Mouse (Mus musculus): ENCODE data around the gene Calhm5. TPM values are rescaled to one million over a fixed set of nuclear protein-coding genes. Genes with fewer than 3 reads are reported as not detected.

Gene Calhm5
- 0.04 and 0.05 TPM in 2 replicates for polyA plus RNA-seq (2016; fragmentation: Nextera tagmentation; extraction: Ambion mirVana)

GRCm38 (mm10) chr10:34096418-34096883, at the start of gene Calhm5:
TSS of gene Calhm5 (minus strand) at chr10:34096519.
- H3K27ac ChIP-seq, result peak within 1 kb of the TSS; percentile 37
- 34% methylated on average over 9 of the region's 9 CpGs for WGBS
- no peaks in the 10 kb centered on the region for H3K27me3 ChIP-seq (ENCODE audit: low read depth, poor library complexity, severe bottlenecking)
- H3K4me1 ChIP-seq, result 0 out of 2 replicates have a peak, but pooled peaks cover 2% of the 10 kb centered on the region
- no peak for DNase-seq (ENCODE audit: low spot score)
- H3K36me3 ChIP-seq, result no peaks in the 10 kb centered on the region
- no peaks in the 10 kb centered on the region for H3K9me3 ChIP-seq (replicated peaks)
- peak within 1 kb of the TSS; percentile 11; the same call in 1 of the 2 replicates for H3K4me3 ChIP-seq

GRCm38 (mm10) chr10:34141693-34142092, 45.4 kb upstream of the Calhm5 start:
- Histone ChIP-seq H3K36me3 (no peaks in the 10 kb centered on the region), H3K4me3 (no peak overlapping the region), H3K27ac (no peak overlapping the region), H3K4me1 (no peaks in the 10 kb centered on the region), H3K27me3 (ENCODE audit: low read depth, poor library complexity, severe bottlenecking) (no peaks in the 10 kb centered on the region), H3K9me3 (replicated peaks) (no peaks in the 10 kb centered on the region)
- WGBS, result 94% methylated on average over 2 of the region's 2 CpGs
- no peak for DNase-seq (ENCODE audit: low spot score)

- Histone ChIP-seq H3K9me3 (replicated peaks) (no peaks in the 10 kb centered on the region), H3K4me1 (no peaks in the 10 kb centered on the region), H3K27ac (no peak overlapping the region), H3K27me3 (ENCODE audit: low read depth, poor library complexity, severe bottlenecking) (no peaks in the 10 kb centered on the region), H3K4me3 (no peak overlapping the region), H3K36me3 (no peaks in the 10 kb centered on the region)
- 76% methylated on average over 4 of the region's 4 CpGs for WGBS
- DNase-seq (ENCODE audit: low spot score), result no peak
Measured at GRCm38 (mm10) chr10:34139768-34140167, 43.4 kb upstream of the Calhm5 start.

- Histone ChIP-seq H3K4me3 (no peak overlapping the region), H3K27me3 (ENCODE audit: low read depth, poor library complexity, severe bottlenecking) (no peaks in the 10 kb centered on the region), H3K27ac (no peak overlapping the region), H3K9me3 (replicated peaks) (no peaks in the 10 kb centered on the region), H3K4me1 (no peaks in the 10 kb centered on the region), H3K36me3 (no peaks in the 10 kb centered on the region)
- 74% methylated on average over 6 of the region's 6 CpGs for WGBS
- no peak for DNase-seq (ENCODE audit: low spot score)
Measured at GRCm38 (mm10) chr10:34138027-34138426, 41.7 kb upstream of the Calhm5 start.

- Histone ChIP-seq H3K4me3 (no peak overlapping the region), H3K9me3 (replicated peaks) (no peaks in the 10 kb centered on the region), H3K36me3 (no peaks in the 10 kb centered on the region), H3K27me3 (ENCODE audit: low read depth, poor library complexity, severe bottlenecking) (no peaks in the 10 kb centered on the region), H3K27ac (no peak overlapping the region), H3K4me1 (no peaks in the 10 kb centered on the region)
- WGBS, result 12% methylated on average over 6 of the region's 6 CpGs
- DNase-seq (ENCODE audit: low spot score), result no peak
Measured at GRCm38 (mm10) chr10:34136432-34136831, 40.1 kb upstream of the Calhm5 start.

- 86% methylated on average over 2 of the region's 2 CpGs for WGBS
- Histone ChIP-seq H3K27me3 (ENCODE audit: low read depth, poor library complexity, severe bottlenecking) (no peaks in the 10 kb centered on the region), H3K27ac (no peak overlapping the region), H3K36me3 (no peaks in the 10 kb centered on the region), H3K4me1 (peaks cover 6% of the 10 kb centered on the region), H3K9me3 (replicated peaks) (no peaks in the 10 kb centered on the region), H3K4me3 (no peak overlapping the region)
- DNase-seq (ENCODE audit: low spot score), result no peak
Measured at GRCm38 (mm10) chr10:34131356-34131755, 35.0 kb upstream of the Calhm5 start.

GRCm38 (mm10) chr10:34128391-34128790, 32.1 kb upstream of the Calhm5 start:
- no peaks in the 10 kb centered on the region for H3K27me3 ChIP-seq (ENCODE audit: low read depth, poor library complexity, severe bottlenecking)
- no peaks in the 10 kb centered on the region for H3K9me3 ChIP-seq (replicated peaks)
- whole genome bisulfite sequencing, result 85% methylated on average over 6 of the region's 6 CpGs
- H3K4me1 ChIP-seq, result peaks cover 6% of the 10 kb centered on the region
- H3K36me3 ChIP-seq, result no peaks in the 10 kb centered on the region
- DNase-seq (ENCODE audit: low spot score), result no peak
- no peak overlapping the region for H3K27ac ChIP-seq
- no peak overlapping the region for H3K4me3 ChIP-seq

GRCm38 (mm10) chr10:34127392-34128378, 31.4 kb upstream of the Calhm5 start, which contains the start of gene Calhm6:
TSS of gene Calhm6 (minus strand) at chr10:34127984.
- 16% methylated on average over 44 of the region's 44 CpGs for WGBS
- Histone ChIP-seq H3K9me3 (replicated peaks) (no peaks in the 10 kb centered on the region), H3K27me3 (ENCODE audit: low read depth, poor library complexity, severe bottlenecking) (no peaks in the 10 kb centered on the region), H3K27ac (peak within 1 kb of the TSS; percentile 85), H3K4me1 (peaks cover 6% of the 10 kb centered on the region), H3K4me3 (peak within 1 kb of the TSS; percentile 66), H3K36me3 (no peaks in the 10 kb centered on the region)
- DNase-seq (ENCODE audit: low spot score), result peak; percentile 67

- no peak for DNase-seq (ENCODE audit: low spot score)
- Histone ChIP-seq H3K27ac (no peak overlapping the region), H3K36me3 (no peaks in the 10 kb centered on the region), H3K27me3 (ENCODE audit: low read depth, poor library complexity, severe bottlenecking) (no peaks in the 10 kb centered on the region), H3K4me3 (no peak overlapping the region), H3K9me3 (replicated peaks) (no peaks in the 10 kb centered on the region), H3K4me1 (no peaks in the 10 kb centered on the region)
- 93% methylated on average over 2 of the region's 2 CpGs for WGBS
Measured at GRCm38 (mm10) chr10:34118421-34118820, 22.1 kb upstream of the Calhm5 start.

- no peaks in the 10 kb centered on the region for H3K36me3 ChIP-seq
- H3K27ac ChIP-seq, result no peak overlapping the region
- no peak overlapping the region for H3K4me3 ChIP-seq
- no peaks in the 10 kb centered on the region for H3K27me3 ChIP-seq (ENCODE audit: low read depth, poor library complexity, severe bottlenecking)
- no peaks in the 10 kb centered on the region for H3K4me1 ChIP-seq
- DNase-seq (ENCODE audit: low spot score), result no peak
- H3K9me3 ChIP-seq (replicated peaks), result no peaks in the 10 kb centered on the region
Measured at GRCm38 (mm10) chr10:34117770-34118169, 21.5 kb upstream of the Calhm5 start.

- no peak for DNase-seq (ENCODE audit: low spot score)
- 52% methylated on average over 3 of the region's 3 CpGs for WGBS
- H3K4me1 ChIP-seq, result peaks cover 4% of the 10 kb centered on the region
- H3K4me3 ChIP-seq, result no peak overlapping the region
- H3K27me3 ChIP-seq (ENCODE audit: low read depth, poor library complexity, severe bottlenecking), result no peaks in the 10 kb centered on the region
- no peaks in the 10 kb centered on the region for H3K9me3 ChIP-seq (replicated peaks)
- no peaks in the 10 kb centered on the region for H3K36me3 ChIP-seq
- no peak overlapping the region for H3K27ac ChIP-seq
Measured at GRCm38 (mm10) chr10:34117131-34117530, 20.8 kb upstream of the Calhm5 start.

GRCm38 (mm10) chr10:34111964-34112738, 15.8 kb upstream of the Calhm5 start:
- H3K27me3 ChIP-seq (ENCODE audit: low read depth, poor library complexity, severe bottlenecking), result no peaks in the 10 kb centered on the region
- 75% methylated on average over 4 of the region's 4 CpGs for WGBS
- no peaks in the 10 kb centered on the region for H3K9me3 ChIP-seq (replicated peaks)
- H3K4me3 ChIP-seq, result no peak overlapping the region
- peaks cover 6% of the 10 kb centered on the region for H3K4me1 ChIP-seq
- H3K27ac ChIP-seq, result no peak overlapping the region
- no peaks in the 10 kb centered on the region for H3K36me3 ChIP-seq
- DNase-seq (ENCODE audit: low spot score), result no peak
